Mouse (Mus musculus) liver, postnatal 0 days (tissue): ENCODE measurements at regions not wholly inside any gene's neighbourhood (a gene's known extent, or its start where the extent isn't known, plus 50 kb on each side); places are given as distances from the start of the nearest gene placed in this dataset.
A peak's percentile ranks its signal among the peaks of the same experiment; 100 is the strongest.

ENCODE experiments used
- ATAC-seq: fragments of 200-750 bp; cut with Nextera tagmentation; 2 replicates; pipeline ENCODE4 v1.8.0; 2017; ENCODE audit warnings: mild to moderate bottlenecking, moderate library complexity
- DNase-seq: peaks from one replicate; pipeline ENCODE4 v3.0.0-alpha.2; 2016
- H3K27ac ChIP-seq: fragments of 300-500 bp; sonication (generic); 2 replicates; pipeline ENCODE4 v1.5.1; 2014; ENCODE audit warnings: antibody characterized with exemption, moderate library complexity, mild to moderate bottlenecking, low read depth
- H3K27me3 ChIP-seq: fragments of 300-500 bp; sonication (generic); 2 replicates; pipeline ENCODE4 v1.6.1; 2014; ENCODE audit warnings: low read length, control low read depth, mixed read lengths; ENCODE audit not compliant: insufficient read depth
- H3K36me3 ChIP-seq: fragments of 300-500 bp; sonication (generic); replicated peaks from 2 replicates; pipeline ENCODE4 v1.6.1; 2014; ENCODE audit warnings: mild to moderate bottlenecking, control low read depth, low read length, moderate library complexity, mixed read lengths; ENCODE audit not compliant: insufficient read depth
- H3K4me1 ChIP-seq: fragments of 300-500 bp; sonication (generic); 2 replicates; pipeline ENCODE4 v1.6.1; 2014; ENCODE audit warnings: antibody characterized with exemption, mild to moderate bottlenecking, control low read depth; ENCODE audit not compliant: insufficient read depth
- H3K4me2 ChIP-seq: fragments of 300-500 bp; sonication (generic); 2 replicates; pipeline ENCODE4 v1.6.1; 2014; ENCODE audit warnings: low read depth, mild to moderate bottlenecking, low read length, moderate library complexity, mixed read lengths
- H3K4me3 ChIP-seq: fragments of 300-500 bp; sonication (generic); 2 replicates; pipeline ENCODE4 v1.5.1; 2014; ENCODE audit warnings: low read depth, low read length
- H3K9ac ChIP-seq: fragments of 300-500 bp; sonication (generic); replicated peaks from 2 replicates; pipeline ENCODE4 v1.6.1; 2014; ENCODE audit warnings: mild to moderate bottlenecking, moderate library complexity
- H3K9me3 ChIP-seq: fragments of 300-500 bp; sonication (generic); 2 replicates; pipeline ENCODE4 v1.6.1; 2016; ENCODE audit warnings: mild to moderate bottlenecking, control low read depth, low read length, mixed read lengths
- CTCF ChIP-seq: sonication (generic); IDR thresholded peaks from 2 replicates; pipeline ENCODE4 v1.5.1; 2016; ENCODE audit warnings: antibody characterized with exemption, low read depth
- EP300 ChIP-seq: IDR thresholded peaks from 2 replicates; pipeline ENCODE4 v1.6.1; 2016; ENCODE audit warnings: antibody characterized with exemption, low read depth, mild to moderate bottlenecking
- WGBS: fragments of 180-500 bp; shearing (Covaris S2); extraction: QIAGEN DNeasy Blood & Tissue Kit; methylation state at CpG from one replicate; pipeline ENCODE4 v1.1.7; 2014; ENCODE audit not compliant: insufficient replicate concordance; 5-methylcytosine and 5-hydroxymethylcytosine counted together

DNA sequence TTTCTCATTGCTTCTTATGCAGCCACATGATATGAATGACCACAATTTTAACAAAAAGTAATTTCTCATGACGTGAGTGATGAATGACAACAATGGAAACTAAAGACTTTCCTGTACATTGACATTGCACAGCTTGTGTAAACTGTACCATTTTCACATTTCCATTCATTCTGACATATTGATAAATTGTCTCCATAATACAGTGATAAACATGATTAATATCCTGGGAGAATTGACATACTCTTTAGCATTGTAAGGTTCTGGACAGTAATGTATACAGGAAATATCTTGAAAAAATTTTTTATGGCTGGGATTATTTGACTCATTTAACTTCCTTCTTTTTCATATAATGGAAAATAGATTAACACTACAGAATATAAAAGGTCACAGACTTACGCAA, 380.1 kb downstream of the Slc22a22 start:
- Histone ChIP-seq H3K4me1 (no peaks in the 10 kb centered on the region), H3K4me2 (no peak overlapping the region), H3K9ac (no peak overlapping the region), H3K36me3 (no peaks in the 10 kb centered on the region), H3K4me3 (no peak overlapping the region), H3K27me3 (no peaks in the 10 kb centered on the region), H3K27ac (no peak overlapping the region), H3K9me3 (no peaks in the 10 kb centered on the region)
- DNase-seq (no peak), ATAC-seq (no peak)
- 75% methylated on average over 2 of the region's 2 CpGs for WGBS
- no peak for TF ChIP-seq EP300
- no peak for TF ChIP-seq CTCF

DNA sequence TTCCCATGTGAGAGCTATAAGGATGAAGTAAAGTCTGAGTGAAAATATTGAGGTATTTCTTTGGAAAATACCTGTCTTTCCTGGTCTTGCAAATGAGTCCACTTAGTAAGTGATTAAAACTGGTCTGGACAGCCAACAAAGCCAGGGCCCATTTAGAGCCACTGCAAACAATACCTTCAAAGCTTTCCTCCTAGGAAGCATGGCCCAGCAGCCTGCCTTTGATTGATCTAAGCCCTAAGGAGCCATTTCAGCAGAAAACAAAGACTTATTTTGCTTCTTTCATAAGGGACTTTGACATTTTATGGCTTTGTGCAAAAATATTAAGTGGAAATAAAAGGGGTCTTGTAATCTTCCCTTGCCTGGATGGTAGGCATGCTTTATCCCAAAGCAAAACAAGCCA, 397.6 kb downstream of the Slc22a22 start:
- Histone ChIP-seq H3K9me3 (no peaks in the 10 kb centered on the region), H3K36me3 (no peaks in the 10 kb centered on the region), H3K27me3 (no peaks in the 10 kb centered on the region), H3K4me1 (no peaks in the 10 kb centered on the region), H3K9ac (no peak overlapping the region), H3K4me3 (no peak overlapping the region), H3K4me2 (no peak overlapping the region), H3K27ac (no peak overlapping the region)
- DNase-seq, result no peak
- no peak for ATAC-seq
- no peak for TF ChIP-seq EP300
- TF ChIP-seq CTCF, result no peak

DNA sequence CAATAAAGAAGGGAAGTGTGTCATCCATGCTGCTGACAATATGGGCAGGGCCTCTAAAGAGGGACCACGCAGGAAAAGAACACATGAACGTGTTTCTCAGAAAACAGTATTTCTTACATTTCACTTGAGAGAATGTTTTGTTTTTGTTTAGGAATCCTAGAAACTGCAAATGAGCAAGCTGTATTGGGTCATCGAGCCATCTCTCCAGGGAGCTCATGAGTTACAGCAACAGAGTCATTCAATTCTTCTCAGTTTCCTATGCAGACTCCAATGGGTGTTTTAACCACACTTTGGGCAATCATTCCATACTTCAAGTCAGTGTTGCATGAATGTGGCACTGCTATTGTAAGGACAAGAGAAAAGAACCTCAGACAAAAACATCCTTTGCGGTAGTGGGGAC, 403.6 kb downstream of the Slc22a22 start:
- Histone ChIP-seq H3K4me3 (no peak overlapping the region), H3K9ac (no peak overlapping the region), H3K27me3 (no peaks in the 10 kb centered on the region), H3K36me3 (no peaks in the 10 kb centered on the region), H3K4me2 (no peak overlapping the region), H3K9me3 (no peaks in the 10 kb centered on the region), H3K4me1 (no peaks in the 10 kb centered on the region), H3K27ac (no peak overlapping the region)
- no peak for TF ChIP-seq EP300
- TF ChIP-seq CTCF, result no peak
- DNase-seq, result no peak
- no peak for ATAC-seq
- 71% methylated on average over 4 of the region's 4 CpGs for WGBS

DNA sequence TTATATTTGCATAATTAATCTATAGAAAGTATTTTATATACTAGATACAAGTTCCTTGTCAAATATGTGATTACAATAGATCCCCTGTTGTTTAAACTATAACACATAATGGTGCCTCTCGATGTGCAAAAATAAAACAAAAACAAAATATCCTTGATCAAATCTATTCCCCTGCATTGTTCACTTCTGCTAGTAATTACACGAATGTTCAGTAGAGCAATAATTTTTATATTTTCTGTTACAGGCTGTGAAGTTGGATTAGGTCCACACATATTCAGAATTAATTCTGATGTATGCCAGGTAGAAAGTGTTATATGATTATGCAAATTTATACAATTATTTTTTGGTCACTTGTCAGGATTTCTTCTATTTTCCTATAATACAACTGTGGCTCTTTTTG, 415.9 kb downstream of the Slc22a22 start:
- no peaks in the 10 kb centered on the region for H3K36me3 ChIP-seq

DNA sequence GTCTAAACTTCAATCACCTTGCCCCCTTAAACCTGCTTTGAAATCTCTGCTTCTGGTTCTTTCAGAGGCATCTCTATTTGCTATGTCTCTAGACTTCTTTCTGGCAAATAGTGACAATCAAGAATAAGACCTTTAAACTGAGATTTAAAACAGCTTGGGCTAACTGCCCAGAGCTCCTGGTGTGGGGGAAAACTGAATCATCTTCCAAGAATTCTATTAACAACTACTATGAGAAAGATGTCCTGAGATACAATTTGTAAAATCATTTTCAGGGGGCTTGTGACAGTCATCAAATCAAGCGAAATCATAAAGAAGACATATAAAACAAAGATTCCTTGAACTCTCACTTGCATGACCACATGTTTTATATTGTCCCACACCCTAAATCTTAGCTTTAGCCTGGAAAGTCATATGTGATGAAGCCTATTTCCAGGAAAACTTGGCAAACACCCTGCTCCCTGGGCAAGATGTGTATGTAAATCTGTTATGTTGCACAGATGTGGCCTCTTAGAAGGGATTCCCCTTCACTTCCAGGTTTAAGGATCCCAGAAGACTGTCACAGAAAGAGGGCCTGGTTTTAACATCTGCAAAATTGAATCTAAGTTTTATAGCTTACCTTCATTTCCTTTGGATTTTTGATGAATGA, 417.8 kb downstream of the Slc22a22 start:
- H3K4me3 ChIP-seq, result no peak overlapping the region
- no peaks in the 10 kb centered on the region for H3K4me1 ChIP-seq
- no peak for ATAC-seq
- H3K4me2 ChIP-seq, result no peak overlapping the region
- TF ChIP-seq CTCF (no peak), EP300 (no peak)
- no peak overlapping the region for H3K9ac ChIP-seq
- DNase-seq, result no peak
- H3K9me3 ChIP-seq, result no peaks in the 10 kb centered on the region
- no peak overlapping the region for H3K27ac ChIP-seq
- no peaks in the 10 kb centered on the region for H3K27me3 ChIP-seq
- WGBS, result 63% methylated on average over 1 of the region's 1 CpGs
- H3K36me3 ChIP-seq, result no peaks in the 10 kb centered on the region

More for the DNA sequence above, 415.9 kb downstream of the Slc22a22 start:
- no peak for DNase-seq
- Histone ChIP-seq H3K27ac (no peak overlapping the region), H3K27me3 (no peaks in the 10 kb centered on the region), H3K4me2 (no peak overlapping the region), H3K4me1 (no peaks in the 10 kb centered on the region), H3K9me3 (no peaks in the 10 kb centered on the region), H3K4me3 (no peak overlapping the region), H3K9ac (no peak overlapping the region)
- no peak for ATAC-seq
- no peak for TF ChIP-seq CTCF
- no peak for TF ChIP-seq EP300
- 75% methylated on average over 2 of the region's 2 CpGs for WGBS

DNA sequence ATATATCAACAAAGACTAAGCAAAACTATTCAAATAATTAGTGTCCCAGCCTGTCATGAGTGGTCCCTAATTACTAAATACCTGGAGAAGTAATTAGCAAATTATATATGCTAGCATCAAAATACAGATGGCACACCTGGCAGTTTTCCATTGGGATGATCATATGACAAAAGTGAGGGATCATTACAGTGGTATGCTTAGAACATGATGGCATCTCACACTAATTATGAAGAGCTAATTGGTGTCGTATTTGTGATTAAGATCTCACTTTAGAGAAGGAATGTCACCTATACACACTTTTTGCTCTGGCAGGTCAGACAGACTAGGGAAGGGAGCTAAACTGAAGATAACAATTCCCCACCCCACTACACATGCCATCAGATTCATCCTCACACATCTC, 425.1 kb downstream of the Slc22a22 start:
- no peaks in the 10 kb centered on the region for H3K27me3 ChIP-seq
- DNase-seq, result no peak
- 57% methylated on average over 1 of the region's 1 CpGs for WGBS
- no peak overlapping the region for H3K27ac ChIP-seq
- ATAC-seq, result no peak
- H3K4me1 ChIP-seq, result no peaks in the 10 kb centered on the region
- no peak overlapping the region for H3K9ac ChIP-seq
- H3K36me3 ChIP-seq, result no peaks in the 10 kb centered on the region
- H3K9me3 ChIP-seq, result no peaks in the 10 kb centered on the region
- H3K4me3 ChIP-seq, result no peak overlapping the region
- TF ChIP-seq CTCF (no peak), EP300 (no peak)
- H3K4me2 ChIP-seq, result no peak overlapping the region

DNA sequence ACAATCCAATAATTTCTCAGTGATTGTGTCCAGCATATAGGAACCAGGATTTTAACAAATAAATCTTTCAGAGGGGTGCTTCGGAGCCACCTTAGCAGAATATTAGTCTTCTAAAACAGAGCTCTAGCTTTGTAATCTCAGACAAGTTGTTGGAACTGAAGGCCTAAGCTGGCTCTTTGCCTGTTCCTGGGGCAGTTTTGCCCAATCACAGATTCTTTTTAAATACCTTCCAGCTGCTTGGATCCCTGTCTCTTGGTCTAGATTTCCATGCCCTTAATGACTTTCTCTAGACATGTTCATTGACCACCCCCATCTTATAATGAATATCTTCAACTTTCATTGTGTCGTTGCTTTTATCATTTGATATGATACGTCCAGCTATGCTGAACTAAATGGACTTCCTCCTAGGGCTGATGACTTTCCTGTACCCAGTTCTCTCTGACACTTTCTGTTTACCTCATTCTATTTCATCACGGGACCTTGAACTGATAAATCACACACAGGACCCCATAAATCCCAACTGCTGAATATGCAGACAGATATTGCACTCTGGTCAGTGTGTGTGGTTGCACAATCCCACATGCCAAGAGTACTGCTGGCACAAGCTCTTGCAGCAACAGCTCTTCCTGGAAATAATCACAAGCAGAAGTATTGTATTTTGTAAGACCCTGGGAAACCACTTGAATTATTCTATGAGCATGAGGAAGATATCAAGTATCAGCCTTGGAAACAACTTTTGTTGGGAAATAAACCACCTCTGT, 440.4 kb downstream of the Slc22a22 start:
- no peak for TF ChIP-seq CTCF
- TF ChIP-seq EP300, result peak; percentile 14; the same call in 1 of the 2 replicates
- H3K36me3 ChIP-seq, result no peaks in the 10 kb centered on the region
- H3K4me2 ChIP-seq, result no peak overlapping the region
- no peaks in the 10 kb centered on the region for H3K4me1 ChIP-seq
- 55% methylated on average over 4 of the region's 4 CpGs for WGBS
- H3K9me3 ChIP-seq, result no peaks in the 10 kb centered on the region
- no peaks in the 10 kb centered on the region for H3K27me3 ChIP-seq
- H3K27ac ChIP-seq, result no peak overlapping the region
- no peak overlapping the region for H3K4me3 ChIP-seq
- H3K9ac ChIP-seq, result no peak overlapping the region
- DNase-seq (peak; percentile 17), ATAC-seq (peak; percentile 82)
